Mouse (Mus musculus) embryonic facial prominence, embryonic 11.5 days (tissue): ENCODE data around the gene Pdzrn4. TPM values are rescaled to one million over a fixed set of nuclear protein-coding genes. Genes with fewer than 3 reads are reported as not detected.

ENCODE experiments used
- ATAC-seq: fragments of 200-750 bp; cut with Nextera tagmentation; replicated peaks from 2 replicates; pipeline ENCODE4 v1.8.0; 2017; ENCODE audit warnings: low read depth; ENCODE audit not compliant: insufficient number of reproducible peaks, low FRiP score, low TSS enrichment
- DNase-seq: peaks from one replicate; pipeline ENCODE4 v3.0.0-alpha.2; 2015; ENCODE audit warnings: low spot score
- H3K27ac ChIP-seq: fragments of 300-500 bp; sonication (generic); replicated peaks from 2 replicates; pipeline ENCODE4 v1.5.1; 2014; ENCODE audit warnings: mild to moderate bottlenecking, low read depth, low read length, control low read depth
- H3K27me3 ChIP-seq: fragments of 300-500 bp; sonication (generic); 2 replicates; pipeline ENCODE4 v1.6.1; 2014; ENCODE audit warnings: mild to moderate bottlenecking, low read length, moderate library complexity, mixed read lengths; ENCODE audit not compliant: control insufficient read depth, insufficient read depth
- H3K36me3 ChIP-seq: fragments of 300-500 bp; sonication (generic); replicated peaks from 2 replicates; pipeline ENCODE4 v1.6.1; 2014; ENCODE audit warnings: low read depth, mild to moderate bottlenecking, low read length, moderate library complexity, mixed read lengths; ENCODE audit not compliant: control insufficient read depth, insufficient read depth
- H3K4me1 ChIP-seq: fragments of 300-500 bp; sonication (generic); 2 replicates; pipeline ENCODE4 v1.6.1; 2014; ENCODE audit warnings: low read length, mixed read lengths; ENCODE audit not compliant: control insufficient read depth, insufficient read depth
- H3K4me2 ChIP-seq: fragments of 300-500 bp; sonication (generic); 2 replicates; pipeline ENCODE4 v1.6.1; 2014; ENCODE audit warnings: low read depth, mild to moderate bottlenecking, control low read depth, low read length, moderate library complexity
- H3K4me3 ChIP-seq: fragments of 300-500 bp; sonication (generic); 2 replicates; pipeline ENCODE4 v1.5.1; 2014; ENCODE audit warnings: low read depth, low read length, control low read depth
- H3K9ac ChIP-seq: fragments of 300-500 bp; sonication (generic); replicated peaks from 2 replicates; pipeline ENCODE4 v1.6.1; 2014; ENCODE audit warnings: mild to moderate bottlenecking, control low read depth, low read length
- H3K9me3 ChIP-seq: fragments of 300-500 bp; sonication (generic); replicated peaks from 2 replicates; pipeline ENCODE4 v1.6.1; 2016; ENCODE audit warnings: mild to moderate bottlenecking, low read length, inconsistent platforms, mixed read lengths; ENCODE audit not compliant: control insufficient read depth
- WGBS: fragments of 180-500 bp; shearing (Covaris S2); extraction: QIAGEN DNeasy Blood & Tissue Kit; methylation state at CpG from one replicate; pipeline ENCODE4 v1.1.7; 2014; 5-methylcytosine and 5-hydroxymethylcytosine counted together
- polyA plus RNA-seq: library from polyadenylated mRNA; unstranded; fragments of >200 nt; fragmentation: Nextera tagmentation; extraction: Ambion mirVana; gene quantifications from 2 replicates; pipeline ENCODE4 v1.2.1, GENCODE M21; 2014

Gene Pdzrn4
- polyA plus RNA-seq, 1 experiment from 2014 or later = 2.8 TPM

GRCm38 (mm10) chr15:92704146-92704545, 307.5 kb downstream of the Pdzrn4 start:
- no peaks in the 10 kb centered on the region for H3K9me3 ChIP-seq
- DNase-seq = no peak
- no peak overlapping the region for H3K9ac ChIP-seq
- ATAC-seq = no peak
- H3K4me1 ChIP-seq = no peaks in the 10 kb centered on the region
- no peaks in the 10 kb centered on the region for H3K27me3 ChIP-seq
- 78% methylated on average over 8 of the region's 8 CpGs for WGBS
- H3K36me3 ChIP-seq = no peaks in the 10 kb centered on the region
- H3K4me3 ChIP-seq = no peak overlapping the region
- H3K27ac ChIP-seq = no peak overlapping the region
- no peak overlapping the region for H3K4me2 ChIP-seq

DNA sequence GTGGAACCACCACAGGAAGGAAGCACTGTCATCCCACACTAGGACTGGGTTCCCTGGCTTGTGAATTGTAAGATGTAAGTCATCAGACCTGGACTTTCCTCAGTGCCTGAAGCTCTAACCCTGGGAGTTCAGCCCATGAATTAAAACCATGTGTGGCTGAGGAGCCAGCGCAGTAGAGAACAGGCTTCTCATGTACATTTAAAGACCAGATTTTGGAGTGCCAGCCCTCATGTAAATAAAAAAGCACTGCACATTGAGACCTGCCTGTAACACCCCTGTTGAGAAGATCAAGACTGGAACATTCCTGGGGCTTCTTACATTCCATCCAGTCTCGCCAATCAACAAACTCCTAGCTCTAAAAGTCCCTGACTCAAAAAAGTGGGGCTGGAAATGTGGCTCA, 342.0 kb downstream of the Pdzrn4 start:
- no peaks in the 10 kb centered on the region for H3K36me3 ChIP-seq
- no peaks in the 10 kb centered on the region for H3K4me1 ChIP-seq
- no peak overlapping the region for H3K4me2 ChIP-seq
- no peaks in the 10 kb centered on the region for H3K9me3 ChIP-seq
- no peaks in the 10 kb centered on the region for H3K27me3 ChIP-seq
- H3K4me3 ChIP-seq = no peak overlapping the region
- ATAC-seq = no peak
- WGBS = 44% methylated on average over 2 of the region's 2 CpGs
- H3K9ac ChIP-seq = no peak overlapping the region
- no peak overlapping the region for H3K27ac ChIP-seq
- peak; percentile 68 for DNase-seq

- Histone ChIP-seq H3K4me3 (no peak overlapping the region), H3K9me3 (no peaks in the 10 kb centered on the region), H3K27ac (no peak overlapping the region), H3K9ac (no peak overlapping the region), H3K4me2 (no peak overlapping the region), H3K4me1 (no peaks in the 10 kb centered on the region), H3K36me3 (no peaks in the 10 kb centered on the region), H3K27me3 (no peaks in the 10 kb centered on the region)
- ATAC-seq = no peak; the same call in 1 of the 2 replicates
- peak; percentile 61 for DNase-seq
- WGBS = 59% methylated on average over 4 of the region's 4 CpGs
These were observed 343.2 kb downstream of the Pdzrn4 start for GRCm38 (mm10) chr15:92739887-92740286.

DNA sequence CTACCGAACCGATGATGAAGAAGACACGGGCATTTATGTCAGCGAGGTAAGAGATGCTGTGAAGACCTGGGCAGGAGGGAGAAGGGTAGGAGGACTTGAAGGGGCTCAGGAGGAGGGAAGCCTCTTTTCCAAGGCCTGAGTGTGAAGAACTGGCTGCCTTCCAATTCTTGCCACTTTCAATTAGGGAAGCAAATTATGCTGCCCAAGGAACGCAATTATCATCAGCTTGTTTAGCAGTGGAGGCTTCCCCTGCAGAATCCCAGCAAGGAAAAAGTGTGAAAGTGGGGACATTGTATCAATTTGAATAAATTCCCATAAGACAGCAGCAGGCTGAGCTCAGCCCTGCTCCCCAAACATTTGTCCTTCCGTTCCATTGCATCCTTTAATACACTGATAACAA, 346.9 kb downstream of the Pdzrn4 start:
- no peaks in the 10 kb centered on the region for H3K4me1 ChIP-seq
- DNase-seq (peak; percentile 20), ATAC-seq (no peak)
- no peak overlapping the region for H3K9ac ChIP-seq
- no peak overlapping the region for H3K4me2 ChIP-seq
- no peak overlapping the region for H3K27ac ChIP-seq
- H3K27me3 ChIP-seq = no peaks in the 10 kb centered on the region
- H3K9me3 ChIP-seq = no peaks in the 10 kb centered on the region
- WGBS = 82% methylated on average over 6 of the region's 6 CpGs
- no peaks in the 10 kb centered on the region for H3K36me3 ChIP-seq
- no peak overlapping the region for H3K4me3 ChIP-seq

DNA sequence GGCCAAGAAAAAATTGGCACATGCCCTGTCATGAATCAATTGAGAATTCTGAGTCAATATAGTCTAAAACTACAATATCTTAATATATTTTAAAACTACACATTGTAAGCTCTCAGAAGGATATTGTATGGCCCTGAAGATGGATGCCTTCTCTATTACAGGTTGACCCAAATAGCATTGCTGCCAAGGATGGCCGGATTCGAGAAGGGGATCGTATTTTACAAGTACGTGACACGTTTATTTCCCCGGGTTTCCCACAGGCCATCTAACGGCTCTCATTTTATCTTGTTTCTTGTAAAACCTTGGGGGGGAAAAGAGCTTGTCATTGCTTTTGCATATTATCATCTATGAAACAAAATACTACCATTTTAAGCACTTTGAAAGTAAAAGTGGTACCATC, 349.4 kb downstream of the Pdzrn4 start:
- WGBS = 90% methylated on average over 7 of the region's 7 CpGs
- Histone ChIP-seq H3K27me3 (no peaks in the 10 kb centered on the region), H3K4me2 (no peak overlapping the region), H3K4me1 (no peaks in the 10 kb centered on the region), H3K4me3 (no peak overlapping the region), H3K36me3 (no peaks in the 10 kb centered on the region), H3K9ac (no peak overlapping the region), H3K27ac (no peak overlapping the region), H3K9me3 (no peaks in the 10 kb centered on the region)
- no peak for DNase-seq
- no peak for ATAC-seq

GRCm38 (mm10) chr15:92752167-92752566, 355.5 kb downstream of the Pdzrn4 start:
- Histone ChIP-seq H3K9ac (no peak overlapping the region), H3K4me3 (no peak overlapping the region), H3K4me1 (no peaks in the 10 kb centered on the region), H3K36me3 (no peaks in the 10 kb centered on the region), H3K9me3 (no peaks in the 10 kb centered on the region), H3K27me3 (no peaks in the 10 kb centered on the region), H3K27ac (no peak overlapping the region), H3K4me2 (no peak overlapping the region)
- no peak for ATAC-seq
- DNase-seq = no peak
- 83% methylated on average over 17 of the region's 17 CpGs for whole genome bisulfite sequencing

GRCm38 (mm10) chr15:92752578-92752977, 355.9 kb downstream of the Pdzrn4 start:
- no peak for ATAC-seq
- Histone ChIP-seq H3K4me3 (no peak overlapping the region), H3K4me1 (no peaks in the 10 kb centered on the region), H3K4me2 (no peak overlapping the region), H3K36me3 (no peaks in the 10 kb centered on the region), H3K9me3 (no peaks in the 10 kb centered on the region), H3K27ac (no peak overlapping the region), H3K9ac (no peak overlapping the region), H3K27me3 (no peaks in the 10 kb centered on the region)
- 96% methylated on average over 13 of the region's 13 CpGs for WGBS
- DNase-seq = no peak

DNA sequence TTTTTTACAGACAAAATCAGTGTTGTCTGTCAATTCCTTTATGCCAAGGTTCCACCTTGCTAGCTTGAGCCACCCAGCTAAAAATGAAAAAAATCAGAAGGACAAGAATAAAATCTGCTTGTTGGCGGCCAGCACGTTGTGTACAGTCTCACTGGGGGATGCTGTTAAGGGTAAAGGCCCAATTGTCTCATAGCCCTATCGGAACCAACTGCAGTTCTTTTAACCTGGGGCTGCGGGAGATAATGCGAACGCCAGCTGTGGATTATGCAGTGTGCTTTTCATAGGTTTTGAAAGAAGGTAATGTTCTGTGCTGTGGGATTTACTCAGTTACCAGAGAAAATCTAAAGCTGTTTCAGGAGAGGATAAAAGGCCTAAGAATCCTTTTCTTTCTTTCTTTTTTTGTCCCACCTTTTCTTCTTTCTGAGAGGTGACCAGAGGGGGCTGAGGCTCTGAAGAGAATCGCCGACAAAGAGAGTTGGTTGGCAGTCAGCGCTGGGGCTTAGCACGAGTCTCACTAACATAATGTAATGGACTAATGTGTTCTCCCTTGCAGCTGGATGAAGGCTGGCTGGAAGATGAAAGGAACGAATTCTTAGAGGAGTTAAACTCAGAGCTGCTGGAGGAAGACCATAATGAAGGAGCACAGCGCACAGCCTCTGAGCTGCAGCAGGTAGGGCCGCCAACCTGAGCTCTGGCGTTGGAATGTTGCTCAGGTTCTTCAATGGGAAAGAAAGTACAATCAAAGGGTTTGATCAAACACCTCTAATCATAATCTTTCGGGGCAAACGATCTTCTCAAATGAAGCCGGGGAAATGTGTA, 360.6 kb downstream of the Pdzrn4 start:
- no peaks in the 10 kb centered on the region for H3K4me1 ChIP-seq
- no peak overlapping the region for H3K4me3 ChIP-seq
- no peak for DNase-seq
- no peak overlapping the region for H3K9ac ChIP-seq
- H3K9me3 ChIP-seq = no peaks in the 10 kb centered on the region
- H3K27me3 ChIP-seq = no peaks in the 10 kb centered on the region
- no peak overlapping the region for H3K4me2 ChIP-seq
- no peaks in the 10 kb centered on the region for H3K36me3 ChIP-seq
- H3K27ac ChIP-seq = no peak overlapping the region
- 52% methylated on average over 17 of the region's 17 CpGs for WGBS
- ATAC-seq = no peak
